Mouse (Mus musculus): ENCODE data around the gene Scp2.
"Not testable (repeated sequence)": the region's sequence is repeated elsewhere in the genome, so short reads cannot be mapped to it uniquely, and the experiment has no call there.

The Scp2 gene

GRCm38 (mm10) chr4:108109728-108110127 lies 35.1 kb downstream of the Scp2 start:
- DNase-seq (ENCODE audit: low read depth, low spot score) = no peak

GRCm38 (mm10) chr4:108096345-108096744 lies 48.5 kb downstream of the Scp2 start, which contains the start of gene Podn:
Podn (minus strand) TSS chr4:108096445.
- no peak for DNase-seq (ENCODE audit: low read depth, low spot score)

- DNase-seq (ENCODE audit: low read depth, low spot score) = no peak
Observed at GRCm38 (mm10) chr4:108092741-108093397, 51.9 kb downstream of the Scp2 start.

- DNase-seq (ENCODE audit: low read depth, low spot score) = no peak
Observed at GRCm38 (mm10) chr4:108083993-108084392, 60.8 kb downstream of the Scp2 start.

GRCm38 (mm10) chr4:108083032-108083735 lies 61.6 kb downstream of the Scp2 start:
- DNase-seq (ENCODE audit: low read depth, low spot score) = no peak

GRCm38 (mm10) chr4:108082401-108082806 lies 62.4 kb downstream of the Scp2 start:
- no peak for DNase-seq (ENCODE audit: low read depth, low spot score)

GRCm38 (mm10) chr4:108080876-108081275 lies 63.9 kb downstream of the Scp2 start:
- DNase-seq (ENCODE audit: low read depth, low spot score) = no peak

- no peak for DNase-seq (ENCODE audit: low read depth, low spot score)
Observed at GRCm38 (mm10) chr4:108079762-108080161, 65.0 kb downstream of the Scp2 start.

- not testable (repeated sequence) for DNase-seq (ENCODE audit: low read depth, low spot score)
Observed at GRCm38 (mm10) chr4:108079191-108079590, 65.6 kb downstream of the Scp2 start.

GRCm38 (mm10) chr4:108077224-108077955 lies 67.4 kb downstream of the Scp2 start:
- no peak for DNase-seq (ENCODE audit: low read depth, low spot score)

- no peak for DNase-seq (ENCODE audit: low read depth, low spot score)
Observed at GRCm38 (mm10) chr4:108074204-108074823, 70.5 kb downstream of the Scp2 start.

GRCm38 (mm10) chr4:108072086-108072485 lies 72.7 kb downstream of the Scp2 start:
- DNase-seq (ENCODE audit: low read depth, low spot score) = no peak

- DNase-seq (ENCODE audit: low read depth, low spot score) = peak; percentile 84
Observed at GRCm38 (mm10) chr4:108071235-108071901, 73.4 kb downstream of the Scp2 start.

- no peak for DNase-seq (ENCODE audit: low read depth, low spot score)
Observed at GRCm38 (mm10) chr4:108070723-108071122, 74.1 kb downstream of the Scp2 start.

- no peak for DNase-seq (ENCODE audit: low read depth, low spot score)
Observed at GRCm38 (mm10) chr4:108070286-108070685, 74.5 kb downstream of the Scp2 start.

GRCm38 (mm10) chr4:108068081-108068480 lies 76.7 kb downstream of the Scp2 start:
- no peak for DNase-seq (ENCODE audit: low read depth, low spot score)

- no peak for DNase-seq (ENCODE audit: low read depth, low spot score)
Observed at GRCm38 (mm10) chr4:108067261-108067660, 77.5 kb downstream of the Scp2 start.

- no peak for DNase-seq (ENCODE audit: low read depth, low spot score)
Observed at GRCm38 (mm10) chr4:108066569-108066968, 78.2 kb downstream of the Scp2 start.

- DNase-seq (ENCODE audit: low read depth, low spot score) = no peak
Observed at GRCm38 (mm10) chr4:108065176-108065844, 79.5 kb downstream of the Scp2 start.

GRCm38 (mm10) chr4:108063616-108064015 lies 81.2 kb downstream of the Scp2 start:
- DNase-seq (ENCODE audit: low read depth, low spot score) = no peak

GRCm38 (mm10) chr4:108062524-108062923 lies 82.3 kb downstream of the Scp2 start:
- no peak for DNase-seq (ENCODE audit: low read depth, low spot score)

All from retina, postnatal 7 days (tissue).